Mouse (Mus musculus) frontal cortex, postnatal 25 days (tissue): ENCODE measurements around the gene Fga.
A peak's percentile ranks its signal among the peaks of the same experiment; 100 is the strongest.

Experiments
- DNase-seq, 2 experiments: peaks; one replicate each; pipeline ENCODE4 v3.0.0; 2022; ENCODE audit warnings: low spot score in 2 of 2

Gene Fga

DNA sequence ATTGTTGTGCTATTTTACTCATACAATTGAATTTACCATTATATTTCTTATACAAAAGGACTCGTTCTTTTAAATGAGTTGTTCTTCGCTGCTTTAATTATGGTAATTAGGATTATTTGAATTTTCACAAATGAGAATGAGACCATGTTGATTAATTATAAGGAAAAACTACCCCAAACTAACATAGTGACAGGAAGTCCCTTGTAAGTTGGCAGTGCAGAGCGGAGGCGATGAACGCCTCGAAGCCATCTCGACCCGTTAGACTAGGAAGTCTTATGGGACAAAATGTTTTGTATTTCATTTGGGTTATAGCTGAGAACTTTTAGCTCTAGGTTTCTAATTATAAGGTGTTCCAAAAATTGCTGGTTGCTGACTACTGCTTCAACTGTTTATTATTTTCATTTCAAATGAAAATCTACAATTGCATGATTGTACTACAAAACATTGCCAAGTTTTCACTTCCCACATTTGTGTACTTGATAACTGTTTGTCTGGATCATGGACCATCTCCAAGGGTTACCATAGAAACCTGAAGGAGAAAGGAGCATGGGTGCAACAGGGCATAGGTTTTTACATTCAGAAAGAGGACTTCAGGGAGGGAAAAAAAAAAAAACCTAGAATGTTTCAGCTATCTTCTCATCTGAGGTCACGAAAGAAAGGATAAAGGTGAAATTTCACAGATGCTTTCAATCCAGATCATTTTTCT, 1.8 kb downstream of the Fga start:
- DNase-seq: no peak

DNA sequence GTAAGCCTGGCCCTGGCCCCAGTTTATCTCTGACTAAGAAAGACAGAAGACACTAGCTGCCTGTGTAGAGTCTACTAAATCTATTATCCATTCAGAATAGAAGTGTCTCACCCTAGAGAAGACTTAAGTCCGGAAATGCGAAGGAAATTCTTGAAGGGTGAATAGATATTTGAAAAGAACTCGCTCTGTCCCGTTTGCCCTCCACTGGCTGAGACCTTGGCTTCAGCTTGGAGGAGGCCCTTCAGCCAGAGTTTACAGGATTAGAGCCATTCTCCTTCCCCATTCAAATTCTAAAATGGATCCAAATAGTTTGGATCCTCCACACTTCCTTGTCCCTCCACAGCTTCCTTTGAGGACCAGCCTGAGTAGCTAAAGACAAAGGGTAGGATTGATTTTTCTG, 4.5 kb downstream of the Fga start:
- no peak for DNase-seq

DNA sequence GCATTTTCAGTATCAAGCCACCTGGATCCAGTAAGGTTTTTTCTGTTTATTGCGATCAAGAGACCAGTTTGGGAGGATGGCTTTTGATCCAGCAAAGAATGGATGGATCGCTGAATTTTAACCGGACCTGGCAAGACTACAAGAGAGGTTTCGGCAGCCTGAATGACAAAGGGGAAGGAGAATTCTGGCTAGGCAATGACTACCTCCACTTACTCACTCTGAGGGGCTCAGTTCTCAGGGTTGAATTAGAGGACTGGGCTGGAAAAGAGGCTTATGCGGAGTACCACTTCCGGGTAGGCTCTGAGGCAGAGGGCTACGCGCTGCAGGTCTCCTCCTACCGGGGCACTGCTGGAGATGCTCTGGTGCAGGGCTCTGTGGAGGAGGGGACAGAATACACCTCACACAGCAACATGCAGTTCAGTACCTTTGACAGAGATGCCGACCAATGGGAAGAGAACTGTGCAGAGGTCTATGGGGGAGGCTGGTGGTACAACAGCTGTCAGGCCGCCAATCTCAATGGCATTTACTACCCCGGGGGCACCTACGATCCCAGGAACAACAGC, 7.0 kb downstream of the Fga start:
- no peak for DNase-seq

DNA sequence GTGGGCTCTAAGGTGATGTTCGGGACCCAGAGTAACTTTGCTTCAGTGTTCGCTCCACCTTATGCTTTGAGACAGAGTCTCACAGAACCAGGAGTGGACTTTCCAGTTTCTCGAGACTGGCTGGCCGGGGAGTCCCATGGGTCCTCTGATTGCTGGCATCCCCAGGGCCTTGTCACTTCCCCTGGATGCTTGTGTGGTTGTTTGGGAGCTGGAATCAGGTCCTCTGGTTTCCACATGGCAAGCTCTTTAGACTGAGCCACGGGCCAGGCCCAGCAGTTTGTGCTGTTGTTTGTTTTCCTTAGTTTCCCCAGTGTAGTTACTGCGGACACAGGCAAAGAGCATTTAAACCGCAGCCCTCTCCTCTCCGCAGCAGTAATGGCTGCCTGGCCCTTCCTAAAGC, 7.9 kb downstream of the Fga start:
- DNase-seq: no peak

GRCm38 (mm10) chr3:83038865-83039264, 13.0 kb downstream of the Fga start:
- no peak for DNase-seq

DNA sequence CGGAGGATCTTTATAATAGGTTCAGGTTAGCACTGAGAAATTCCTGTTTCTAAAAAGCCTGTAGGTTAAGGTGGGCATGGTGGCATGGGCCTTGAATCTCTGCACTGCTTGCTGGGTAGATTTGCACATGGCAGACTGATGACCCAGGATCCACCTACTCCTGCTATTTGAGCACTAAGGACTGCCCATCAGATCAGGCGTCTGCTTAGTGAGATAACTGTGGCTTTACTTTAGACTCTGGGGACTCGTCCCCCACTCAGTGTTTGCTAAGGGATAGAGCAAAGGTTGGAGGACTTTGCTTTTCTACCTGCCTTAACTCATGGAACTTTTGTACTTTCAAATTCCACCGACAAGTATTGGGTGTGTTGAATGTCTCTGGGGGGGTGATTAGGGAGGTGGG, 13.8 kb downstream of the Fga start:
- no peak for DNase-seq

DNA sequence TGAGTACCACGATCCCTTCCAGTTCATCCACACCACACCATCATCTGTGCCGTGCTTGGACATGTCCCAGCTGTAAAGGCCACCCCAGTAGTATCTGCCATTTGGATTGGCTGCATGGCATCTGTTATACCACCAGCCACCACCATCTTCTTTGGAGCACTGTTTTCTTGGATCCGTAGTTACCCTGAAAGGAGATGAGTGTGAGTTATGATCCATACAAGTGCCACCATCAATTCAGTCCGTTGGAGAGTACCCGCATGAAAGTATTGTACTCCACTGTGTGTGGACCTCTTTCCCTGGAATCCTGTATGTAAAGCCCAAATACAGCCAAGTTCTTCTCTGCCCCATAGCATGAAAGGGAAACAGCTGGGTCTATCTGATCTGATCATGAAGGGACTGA, 16.6 kb downstream of the Fga start:
- DNase-seq: no peak

DNA sequence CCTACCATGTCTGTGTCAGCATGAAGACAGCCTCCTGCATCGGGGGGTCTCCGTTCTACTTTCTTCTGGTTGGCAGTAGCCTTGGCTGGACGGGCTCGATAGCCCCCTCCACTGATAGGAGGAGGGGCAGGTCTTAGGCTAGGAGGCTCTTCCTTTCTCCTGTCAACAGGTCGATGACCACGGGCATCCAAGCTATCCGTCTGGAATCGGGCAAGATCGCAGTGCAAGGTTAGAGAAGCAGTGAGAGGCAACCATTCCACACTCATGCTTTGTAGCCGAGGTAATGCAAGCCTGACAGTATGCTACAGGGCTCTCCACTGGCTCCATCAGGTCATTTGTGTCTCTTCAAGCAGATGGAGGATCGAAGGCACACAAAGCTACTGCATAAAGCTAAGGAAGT, 20.8 kb downstream of the Fga start:
- DNase-seq: no peak

GRCm38 (mm10) chr3:83049680-83050079, 23.8 kb downstream of the Fga start, which contains the start of gene Fgb:
Gene Fgb, minus strand, starts transcription at chr3:83049863.
- DNase-seq: no peak

- no peak for DNase-seq
These were observed 24.8 kb downstream of the Fga start for GRCm38 (mm10) chr3:83050661-83051060.

- DNase-seq: no peak
These were observed 26.2 kb downstream of the Fga start for GRCm38 (mm10) chr3:83052102-83052501.

DNA sequence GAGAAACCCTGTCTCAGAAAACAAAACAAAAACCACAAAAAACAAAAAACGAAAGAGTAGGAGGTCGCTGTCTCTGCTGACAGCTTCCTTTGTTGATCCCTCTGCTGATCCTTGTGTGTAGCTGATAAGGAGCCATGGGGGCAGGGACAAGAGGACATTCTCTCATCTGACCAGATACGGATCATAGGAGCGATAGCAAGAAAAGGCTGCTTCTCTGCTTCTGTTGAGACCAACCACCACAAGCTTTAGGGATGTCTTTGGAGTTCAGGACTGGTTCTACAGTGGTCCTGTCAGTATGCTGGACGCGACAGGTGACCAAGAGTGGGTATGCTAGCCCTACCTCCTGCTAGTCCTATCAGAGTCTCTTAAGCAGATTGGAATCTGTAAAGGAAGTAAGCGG, 27.2 kb downstream of the Fga start:
- DNase-seq: no peak

DNA sequence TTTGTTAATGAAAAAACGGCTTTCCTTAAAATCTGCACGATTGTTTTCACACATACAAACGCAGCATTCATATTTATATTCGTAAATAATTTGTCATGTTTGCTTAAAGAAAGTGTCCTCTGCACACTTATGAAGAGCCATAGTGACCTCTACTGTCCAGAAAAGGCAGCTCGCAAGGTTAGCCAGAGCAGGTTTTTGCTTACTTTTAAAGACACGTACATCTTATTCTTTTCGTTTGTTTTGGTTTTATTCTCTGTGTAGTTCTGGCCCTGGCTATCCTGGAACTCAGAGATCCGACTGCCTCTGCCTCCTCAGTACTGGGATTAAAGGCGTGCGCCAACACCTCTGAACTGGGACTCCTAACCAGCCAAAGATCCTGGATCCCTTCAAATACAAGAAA, 27.9 kb downstream of the Fga start:
- no peak for DNase-seq

GRCm38 (mm10) chr3:83054759-83055158, 28.9 kb downstream of the Fga start:
- DNase-seq: no peak

- peak; percentile 95 to 98 for DNase-seq
These were observed 29.6 kb downstream of the Fga start, which contains the start of gene Plrg1 for GRCm38 (mm10) chr3:83055281-83056038. Gene Plrg1, plus strand, starts transcription at chr3:83055522.

GRCm38 (mm10) chr3:83057046-83057445, 31.2 kb downstream of the Fga start:
- DNase-seq: no peak

- no peak for DNase-seq
These were observed 42.0 kb downstream of the Fga start for GRCm38 (mm10) chr3:83067920-83068319.

DNA sequence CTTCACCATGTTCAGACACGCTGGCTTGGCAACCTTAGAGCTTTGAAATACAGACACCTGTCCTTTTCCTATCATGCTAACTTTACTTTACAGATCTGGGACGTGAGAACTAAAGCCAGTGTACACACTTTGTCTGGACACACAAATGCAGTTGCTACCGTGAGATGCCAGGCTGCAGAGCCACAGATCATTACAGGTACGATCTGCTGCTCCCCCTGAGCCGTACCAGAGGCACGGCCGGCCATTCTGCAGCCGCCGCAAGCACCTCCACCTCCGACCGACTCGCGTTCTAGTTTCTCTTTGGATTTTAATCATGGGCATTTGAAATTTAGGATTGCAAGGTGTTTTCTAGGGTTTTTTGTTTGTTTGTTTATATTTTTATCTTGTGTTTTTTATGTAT, 43.0 kb downstream of the Fga start:
- DNase-seq: no peak

DNA sequence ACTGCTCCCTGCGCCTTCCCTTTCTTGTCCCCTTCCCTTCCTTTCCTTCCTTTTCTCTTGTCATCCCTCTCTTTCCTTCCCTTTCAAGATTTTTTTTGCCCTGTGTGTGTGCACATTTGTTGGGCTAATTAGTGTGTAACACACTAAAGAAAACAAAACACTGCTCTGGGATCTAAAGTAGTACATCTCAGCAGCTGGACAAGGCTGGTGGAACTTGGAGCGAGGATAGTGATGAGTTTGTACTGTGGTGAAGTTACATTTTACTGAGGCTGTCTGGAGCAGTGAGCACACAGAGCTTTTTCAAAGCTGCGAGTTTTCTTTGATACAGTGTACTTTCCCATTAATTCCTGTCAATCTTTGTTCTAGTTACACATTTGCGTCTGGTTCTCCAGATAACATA, 44.4 kb downstream of the Fga start:
- no peak for DNase-seq

GRCm38 (mm10) chr3:83076563-83076962, 50.7 kb downstream of the Fga start:
- no peak for DNase-seq

- DNase-seq: peak; percentile 25 to 38
These were observed 54.7 kb downstream of the Fga start for GRCm38 (mm10) chr3:83080567-83081055.
